Mouse (Mus musculus): Measurements from ENCODE around the gene Ifnar1. TPM values are rescaled to one million over a fixed set of nuclear protein-coding genes. Genes with fewer than 3 reads are reported as not detected.

Ifnar1 gene
- polyA plus RNA-seq, 1 experiment from 2014 or later = 52.9 TPM

GRCm38 (mm10) chr16:91484387-91484786 lies 651 bp upstream of the Ifnar1 start:
- WGBS = 51% methylated on average over 17 of the region's 17 CpGs
- DNase-seq (ENCODE audit: low spot score) (no peak), ATAC-seq (ENCODE audit: low FRiP score) (peak; percentile 50; the same call in 1 of the 2 replicates)
- H3K27ac ChIP-seq (ENCODE audit: low read depth, low read length) = peak overlapping the region; percentile 94
- no peaks in the 10 kb centered on the region for H3K9me3 ChIP-seq (ENCODE audit: control insufficient read depth, low read length)
- H3K36me3 ChIP-seq (ENCODE audit: control insufficient read depth, insufficient read depth, low read length) = no peaks in the 10 kb centered on the region
- no peaks in the 10 kb centered on the region for H3K27me3 ChIP-seq (ENCODE audit: control insufficient read depth, insufficient read depth, low read length)
- H3K4me3 ChIP-seq (ENCODE audit: low read depth, low read length) = peak overlapping the region; percentile 90
- peak overlapping the region; percentile 51 for H3K4me2 ChIP-seq (replicated peaks; ENCODE audit: low read depth, low read length)
- H3K4me1 ChIP-seq (replicated peaks; ENCODE audit: control insufficient read depth, insufficient read depth, low read length) = peaks cover 6% of the 10 kb centered on the region
- peak overlapping the region; percentile 92 for H3K9ac ChIP-seq (ENCODE audit: low read depth, low read length)

- Histone ChIP-seq H3K9me3 (ENCODE audit: control insufficient read depth, low read length) (no peaks in the 10 kb centered on the region), H3K27me3 (ENCODE audit: control insufficient read depth, insufficient read depth, low read length) (no peaks in the 10 kb centered on the region), H3K4me1 (replicated peaks; ENCODE audit: control insufficient read depth, insufficient read depth, low read length) (peaks cover 6% of the 10 kb centered on the region), H3K4me3 (ENCODE audit: low read depth, low read length) (peak overlapping the region; percentile 90), H3K9ac (ENCODE audit: low read depth, low read length) (peak overlapping the region; percentile 92), H3K36me3 (ENCODE audit: control insufficient read depth, insufficient read depth, low read length) (peaks cover 4% of the 10 kb centered on the region; the same call in 1 of the 2 replicates), H3K4me2 (replicated peaks; ENCODE audit: low read depth, low read length) (peak overlapping the region; percentile 51), H3K27ac (ENCODE audit: low read depth, low read length) (no peak overlapping the region; the same call in 1 of the 2 replicates)
- no peak for DNase-seq (ENCODE audit: low spot score)
- 46% methylated on average over 5 of the region's 5 CpGs for WGBS
- no peak for ATAC-seq (ENCODE audit: low FRiP score)
Observed at GRCm38 (mm10) chr16:91485841-91486240, 803 bp downstream of the Ifnar1 start.

- Histone ChIP-seq H3K9me3 (ENCODE audit: control insufficient read depth, low read length) (no peaks in the 10 kb centered on the region), H3K4me1 (replicated peaks; ENCODE audit: control insufficient read depth, insufficient read depth, low read length) (peaks cover 6% of the 10 kb centered on the region), H3K36me3 (ENCODE audit: control insufficient read depth, insufficient read depth, low read length) (peaks cover 4% of the 10 kb centered on the region; the same call in 1 of the 2 replicates), H3K9ac (ENCODE audit: low read depth, low read length) (no peak overlapping the region), H3K4me3 (ENCODE audit: low read depth, low read length) (no peak overlapping the region), H3K4me2 (replicated peaks; ENCODE audit: low read depth, low read length) (no peak overlapping the region), H3K27me3 (ENCODE audit: control insufficient read depth, insufficient read depth, low read length) (no peaks in the 10 kb centered on the region), H3K27ac (ENCODE audit: low read depth, low read length) (no peak overlapping the region)
- WGBS = 90% methylated on average over 2 of the region's 2 CpGs
- no peak for ATAC-seq (ENCODE audit: low FRiP score)
- DNase-seq (ENCODE audit: low spot score) = no peak
Observed at GRCm38 (mm10) chr16:91488066-91488465, 3.0 kb downstream of the Ifnar1 start.

GRCm38 (mm10) chr16:91490897-91491296 lies 5.9 kb downstream of the Ifnar1 start:
- peaks cover 4% of the 10 kb centered on the region; the same call in 1 of the 2 replicates for H3K36me3 ChIP-seq (ENCODE audit: control insufficient read depth, insufficient read depth, low read length)
- peaks cover 4% of the 10 kb centered on the region for H3K4me1 ChIP-seq (replicated peaks; ENCODE audit: control insufficient read depth, insufficient read depth, low read length)
- no peak overlapping the region for H3K27ac ChIP-seq (ENCODE audit: low read depth, low read length)
- DNase-seq (ENCODE audit: low spot score) (no peak), ATAC-seq (ENCODE audit: low FRiP score) (no peak)
- no peak overlapping the region for H3K4me3 ChIP-seq (ENCODE audit: low read depth, low read length)
- H3K9me3 ChIP-seq (ENCODE audit: control insufficient read depth, low read length) = no peaks in the 10 kb centered on the region
- no peak overlapping the region for H3K4me2 ChIP-seq (replicated peaks; ENCODE audit: low read depth, low read length)
- H3K27me3 ChIP-seq (ENCODE audit: control insufficient read depth, insufficient read depth, low read length) = no peaks in the 10 kb centered on the region
- no peak overlapping the region for H3K9ac ChIP-seq (ENCODE audit: low read depth, low read length)
- 96% methylated on average over 4 of the region's 4 CpGs for WGBS

- ATAC-seq (ENCODE audit: low FRiP score) (no peak), DNase-seq (ENCODE audit: low spot score) (no peak)
- Histone ChIP-seq H3K9ac (ENCODE audit: low read depth, low read length) (no peak overlapping the region), H3K4me1 (replicated peaks; ENCODE audit: control insufficient read depth, insufficient read depth, low read length) (no peaks in the 10 kb centered on the region), H3K4me2 (replicated peaks; ENCODE audit: low read depth, low read length) (no peak overlapping the region), H3K9me3 (ENCODE audit: control insufficient read depth, low read length) (no peaks in the 10 kb centered on the region), H3K27me3 (ENCODE audit: control insufficient read depth, insufficient read depth, low read length) (no peaks in the 10 kb centered on the region), H3K36me3 (ENCODE audit: control insufficient read depth, insufficient read depth, low read length) (peaks cover 7% of the 10 kb centered on the region; the same call in 1 of the 2 replicates), H3K4me3 (ENCODE audit: low read depth, low read length) (no peak overlapping the region), H3K27ac (ENCODE audit: low read depth, low read length) (no peak overlapping the region)
- WGBS = 95% methylated on average over 3 of the region's 3 CpGs
Observed at GRCm38 (mm10) chr16:91491473-91491872, 6.4 kb downstream of the Ifnar1 start.

- H3K4me1 ChIP-seq (replicated peaks; ENCODE audit: control insufficient read depth, insufficient read depth, low read length) = no peaks in the 10 kb centered on the region
- no peak for DNase-seq (ENCODE audit: low spot score)
- ATAC-seq (ENCODE audit: low FRiP score) = no peak
- no peaks in the 10 kb centered on the region for H3K9me3 ChIP-seq (ENCODE audit: control insufficient read depth, low read length)
- H3K27ac ChIP-seq (ENCODE audit: low read depth, low read length) = no peak overlapping the region
- no peak overlapping the region for H3K4me2 ChIP-seq (replicated peaks; ENCODE audit: low read depth, low read length)
- peaks cover 5% of the 10 kb centered on the region; the same call in 1 of the 2 replicates for H3K36me3 ChIP-seq (ENCODE audit: control insufficient read depth, insufficient read depth, low read length)
- WGBS = 96% methylated on average over 4 of the region's 4 CpGs
- H3K9ac ChIP-seq (ENCODE audit: low read depth, low read length) = no peak overlapping the region
- H3K4me3 ChIP-seq (ENCODE audit: low read depth, low read length) = no peak overlapping the region
- H3K27me3 ChIP-seq (ENCODE audit: control insufficient read depth, insufficient read depth, low read length) = no peaks in the 10 kb centered on the region
Observed at GRCm38 (mm10) chr16:91495501-91495900, 10.5 kb downstream of the Ifnar1 start.

- DNase-seq (ENCODE audit: low spot score) = no peak
- 94% methylated on average over 17 of the region's 17 CpGs for WGBS
- H3K36me3 ChIP-seq (ENCODE audit: control insufficient read depth, insufficient read depth, low read length) = peaks cover 5% of the 10 kb centered on the region; the same call in 1 of the 2 replicates
Observed at GRCm38 (mm10) chr16:91496206-91496605, 11.2 kb downstream of the Ifnar1 start.

GRCm38 (mm10) chr16:91496766-91497165 lies 11.7 kb downstream of the Ifnar1 start:
- Histone ChIP-seq H3K27ac (ENCODE audit: low read depth, low read length) (no peak overlapping the region), H3K4me2 (replicated peaks; ENCODE audit: low read depth, low read length) (no peak overlapping the region), H3K4me3 (ENCODE audit: low read depth, low read length) (no peak overlapping the region), H3K9me3 (ENCODE audit: control insufficient read depth, low read length) (no peaks in the 10 kb centered on the region), H3K4me1 (replicated peaks; ENCODE audit: control insufficient read depth, insufficient read depth, low read length) (no peaks in the 10 kb centered on the region), H3K9ac (ENCODE audit: low read depth, low read length) (no peak overlapping the region), H3K27me3 (ENCODE audit: control insufficient read depth, insufficient read depth, low read length) (no peaks in the 10 kb centered on the region), H3K36me3 (ENCODE audit: control insufficient read depth, insufficient read depth, low read length) (peaks cover 5% of the 10 kb centered on the region; the same call in 1 of the 2 replicates)
- WGBS = 98% methylated on average over 3 of the region's 3 CpGs
- no peak for ATAC-seq (ENCODE audit: low FRiP score)
- DNase-seq (ENCODE audit: low spot score) = no peak

More at GRCm38 (mm10) chr16:91496206-91496605, 11.2 kb downstream of the Ifnar1 start:
- Histone ChIP-seq H3K27ac (ENCODE audit: low read depth, low read length) (no peak overlapping the region), H3K4me2 (replicated peaks; ENCODE audit: low read depth, low read length) (no peak overlapping the region), H3K9me3 (ENCODE audit: control insufficient read depth, low read length) (no peaks in the 10 kb centered on the region), H3K4me1 (replicated peaks; ENCODE audit: control insufficient read depth, insufficient read depth, low read length) (no peaks in the 10 kb centered on the region), H3K9ac (ENCODE audit: low read depth, low read length) (no peak overlapping the region), H3K27me3 (ENCODE audit: control insufficient read depth, insufficient read depth, low read length) (no peaks in the 10 kb centered on the region), H3K4me3 (ENCODE audit: low read depth, low read length) (no peak overlapping the region)
- no peak for ATAC-seq (ENCODE audit: low FRiP score)

GRCm38 (mm10) chr16:91498041-91498440 lies 13.0 kb downstream of the Ifnar1 start:
- H3K36me3 ChIP-seq (ENCODE audit: control insufficient read depth, insufficient read depth, low read length) = peaks cover 5% of the 10 kb centered on the region; the same call in 1 of the 2 replicates
- DNase-seq (ENCODE audit: low spot score) = no peak
- WGBS = 91% methylated on average over 7 of the region's 7 CpGs
- no peaks in the 10 kb centered on the region for H3K4me1 ChIP-seq (replicated peaks; ENCODE audit: control insufficient read depth, insufficient read depth, low read length)
- no peak for ATAC-seq (ENCODE audit: low FRiP score)
- H3K4me2 ChIP-seq (replicated peaks; ENCODE audit: low read depth, low read length) = no peak overlapping the region
- no peak overlapping the region for H3K9ac ChIP-seq (ENCODE audit: low read depth, low read length)
- no peaks in the 10 kb centered on the region for H3K27me3 ChIP-seq (ENCODE audit: control insufficient read depth, insufficient read depth, low read length)
- no peak overlapping the region for H3K27ac ChIP-seq (ENCODE audit: low read depth, low read length)
- no peak overlapping the region for H3K4me3 ChIP-seq (ENCODE audit: low read depth, low read length)
- no peaks in the 10 kb centered on the region for H3K9me3 ChIP-seq (ENCODE audit: control insufficient read depth, low read length)

Data from hindbrain, embryonic 11.5 days (tissue).